Mouse (Mus musculus) C2C12 (cell line): Measurements from ENCODE around the gene Iars2. TPM values are rescaled to one million over a fixed set of nuclear protein-coding genes. Genes with fewer than 3 reads are reported as not detected.

ENCODE experiments used
- H3K27me3 ChIP-seq: one replicate; pipeline ENCODE4 v1.6.1; 2011; ENCODE audit not compliant: control insufficient read depth, insufficient read depth, insufficient read length
- H3K36me3 ChIP-seq: one replicate; pipeline ENCODE4 v1.6.1; 2011; ENCODE audit not compliant: control insufficient read depth, insufficient read depth
- H3K4me3 ChIP-seq: one replicate; pipeline ENCODE4 v1.5.1; 2011; ENCODE audit warnings: mild to moderate bottlenecking, control low read depth; ENCODE audit not compliant: poor library complexity, insufficient read depth, severe bottlenecking
- H3K79me2 ChIP-seq: one replicate; pipeline ENCODE4 v1.6.1; 2011; ENCODE audit not compliant: control insufficient read depth, insufficient read depth
- H3K79me3 ChIP-seq: one replicate; pipeline ENCODE4 v1.6.1; 2011; ENCODE audit warnings: low read depth, control low read depth
- H3ac ChIP-seq: one replicate; pipeline ENCODE3; 2011; ENCODE audit warnings: low read depth; ENCODE audit not compliant: control insufficient read depth, insufficient read length
- CEBPB ChIP-seq: IDR thresholded peaks from one replicate; pipeline ENCODE4 v1.6.1; 2011; ENCODE audit warnings: low read depth, mild to moderate bottlenecking, control low read depth, moderate library complexity
- CTCF ChIP-seq: IDR thresholded peaks from one replicate; pipeline ENCODE4 v1.5.1; 2011; ENCODE audit not compliant: control insufficient read depth, insufficient read depth, insufficient read length
- FOSL1 ChIP-seq: IDR thresholded peaks from one replicate; pipeline ENCODE4 v1.8.0; 2011; ENCODE audit warnings: mild to moderate bottlenecking, low read length; ENCODE audit not compliant: poor library complexity, insufficient read depth, severe bottlenecking
- MAX ChIP-seq: IDR thresholded peaks from one replicate; pipeline ENCODE4 v1.6.1; 2011; ENCODE audit warnings: mild to moderate bottlenecking, control low read depth
- MYOD1 ChIP-seq: IDR thresholded peaks from one replicate; pipeline ENCODE4 v1.6.1; 2011; ENCODE audit warnings: low read depth; ENCODE audit not compliant: control insufficient read depth, insufficient read length
- MYOG ChIP-seq: IDR thresholded peaks from one replicate; pipeline ENCODE4 v1.6.1; 2011; ENCODE audit not compliant: control insufficient read depth, insufficient read length; ENCODE audit errors: extremely low read depth
- USF1 ChIP-seq: IDR thresholded peaks from one replicate; pipeline ENCODE4 v1.6.1; 2011; ENCODE audit warnings: low read depth, mild to moderate bottlenecking, control low read depth, moderate library complexity
- polyA plus RNA-seq: library from polyadenylated mRNA; unstranded; fragments of >200 nt; fragmentation: generic; extraction: Trizol; gene quantifications from one replicate; pipeline ENCODE4 v1.2.1, GENCODE M21; 2012; ENCODE audit warnings: missing spikeins

Gene Iars2
- polyA plus RNA-seq, 1 experiment, result 18.4 TPM

GRCm38 (mm10) chr1:185255336-185255735 is 73.9 kb downstream of the Iars2 start:
- Histone ChIP-seq H3K36me3 (peaks cover 45% of the 10 kb centered on the region), H3K4me3 (no peak overlapping the region), H3K79me2 (no peaks in the 10 kb centered on the region), H3K27me3 (no peaks in the 10 kb centered on the region), H3K79me3 (no peaks in the 10 kb centered on the region), H3ac (no peak overlapping the region)
- TF ChIP-seq MYOD1 (no peak), CEBPB (no peak), USF1 (no peak), MYOG (no peak), CTCF (no peak), MAX (no peak), FOSL1 (no peak)

GRCm38 (mm10) chr1:185253140-185253892 is 75.9 kb downstream of the Iars2 start:
- TF ChIP-seq FOSL1, result no peak
- TF ChIP-seq USF1, result no peak
- TF ChIP-seq CTCF, result no peak
- no peak for TF ChIP-seq MYOG
- TF ChIP-seq MAX, result no peak
- TF ChIP-seq CEBPB, result no peak
- TF ChIP-seq MYOD1, result no peak
- Histone ChIP-seq H3K27me3 (no peaks in the 10 kb centered on the region), H3K4me3 (no peak overlapping the region), H3K79me2 (no peaks in the 10 kb centered on the region), H3ac (no peak overlapping the region), H3K36me3 (peaks cover 50% of the 10 kb centered on the region), H3K79me3 (no peaks in the 10 kb centered on the region)

GRCm38 (mm10) chr1:185252351-185252750 is 76.8 kb downstream of the Iars2 start:
- Histone ChIP-seq H3K4me3 (no peak overlapping the region), H3ac (no peak overlapping the region), H3K27me3 (no peaks in the 10 kb centered on the region), H3K79me3 (no peaks in the 10 kb centered on the region), H3K36me3 (peaks cover 56% of the 10 kb centered on the region), H3K79me2 (no peaks in the 10 kb centered on the region)
- no peak for TF ChIP-seq MYOD1
- TF ChIP-seq MAX, result no peak
- TF ChIP-seq MYOG, result no peak
- TF ChIP-seq CEBPB, result no peak
- no peak for TF ChIP-seq FOSL1
- TF ChIP-seq USF1, result no peak
- TF ChIP-seq CTCF, result no peak

- Histone ChIP-seq H3K79me2 (no peaks in the 10 kb centered on the region), H3K27me3 (no peaks in the 10 kb centered on the region), H3K4me3 (no peak overlapping the region), H3K36me3 (peaks cover 53% of the 10 kb centered on the region), H3ac (no peak overlapping the region), H3K79me3 (no peaks in the 10 kb centered on the region)
- TF ChIP-seq FOSL1, result no peak
Observed at GRCm38 (mm10) chr1:185248728-185249127, 80.5 kb downstream of the Iars2 start.

- no peak for TF ChIP-seq USF1
- H3ac ChIP-seq, result no peak overlapping the region
- no peaks in the 10 kb centered on the region for H3K27me3 ChIP-seq
- H3K36me3 ChIP-seq, result peaks cover 59% of the 10 kb centered on the region
- no peaks in the 10 kb centered on the region for H3K79me3 ChIP-seq
- H3K79me2 ChIP-seq, result no peaks in the 10 kb centered on the region
- H3K4me3 ChIP-seq, result no peak overlapping the region
Observed at GRCm38 (mm10) chr1:185247429-185248085, 81.6 kb downstream of the Iars2 start.

- TF ChIP-seq USF1, result no peak
- TF ChIP-seq FOSL1, result no peak
- TF ChIP-seq CTCF, result no peak
- Histone ChIP-seq H3ac (no peak overlapping the region), H3K79me3 (no peaks in the 10 kb centered on the region), H3K79me2 (no peaks in the 10 kb centered on the region), H3K27me3 (no peaks in the 10 kb centered on the region), H3K4me3 (no peak overlapping the region), H3K36me3 (peaks cover 60% of the 10 kb centered on the region)
Observed at GRCm38 (mm10) chr1:185245456-185245855, 83.7 kb downstream of the Iars2 start.
